Mouse (Mus musculus): ENCODE results near the gene Srebf1. TPM values are rescaled to one million over a fixed set of nuclear protein-coding genes. Genes with fewer than 3 reads are reported as not detected.
A peak's percentile ranks its signal among the peaks of the same experiment; 100 is the strongest.

Srebf1 gene
- total RNA-seq, 2 experiments from 2014 or later: 53.2 to 55.2 TPM

DNA sequence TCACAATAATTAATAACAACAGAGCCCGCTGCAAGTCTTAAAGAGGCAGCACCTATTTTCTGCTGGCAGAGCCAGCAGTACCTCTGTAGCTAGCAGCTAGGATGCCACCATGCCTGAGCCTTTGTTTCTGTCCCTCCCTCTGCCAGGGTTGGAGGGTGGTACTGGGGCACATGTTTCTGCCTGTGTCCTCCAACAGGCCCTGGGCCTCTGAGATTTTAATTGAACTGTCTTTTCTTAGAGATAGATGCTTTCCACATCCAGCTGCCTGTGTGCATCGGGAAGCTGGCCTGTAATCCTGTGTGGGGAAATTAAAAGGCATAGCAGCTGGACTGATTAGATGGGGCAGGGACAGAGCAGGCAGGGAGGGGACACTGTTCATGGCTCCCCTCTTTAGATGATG is 39.6 kb downstream of the Srebf1 start:
- DNase-seq (ENCODE audit: low spot score in 2 of 2): no peak

DNA sequence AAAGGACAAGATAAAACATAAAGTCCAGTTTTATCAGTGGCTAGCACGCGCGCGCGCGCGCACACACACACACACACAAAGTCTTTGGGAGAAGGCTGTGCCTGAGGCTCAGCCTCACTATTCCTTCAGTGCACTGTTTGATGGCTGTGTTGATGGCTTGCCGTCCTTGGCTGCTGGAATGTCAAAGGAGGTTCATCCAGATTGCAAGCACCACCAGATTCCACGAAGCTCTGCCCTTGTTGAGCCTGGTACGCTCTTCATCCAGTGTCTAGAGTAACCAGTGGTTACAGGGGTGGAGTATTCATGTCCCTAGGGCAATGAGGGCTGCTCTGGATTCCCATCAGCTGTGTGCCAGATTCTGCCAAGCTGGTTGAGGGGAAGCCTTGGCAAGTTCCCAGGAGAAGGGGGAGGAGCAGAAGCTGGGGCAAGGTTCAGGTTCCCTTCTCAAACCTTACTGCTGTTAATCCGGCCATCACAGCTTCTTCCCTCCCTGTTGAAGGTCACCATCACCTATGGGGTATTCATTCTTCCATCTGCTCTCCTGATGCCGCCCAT is 40.2 kb downstream of the Srebf1 start:
- no peak for DNase-seq (ENCODE audit: low spot score in 2 of 2)

DNA sequence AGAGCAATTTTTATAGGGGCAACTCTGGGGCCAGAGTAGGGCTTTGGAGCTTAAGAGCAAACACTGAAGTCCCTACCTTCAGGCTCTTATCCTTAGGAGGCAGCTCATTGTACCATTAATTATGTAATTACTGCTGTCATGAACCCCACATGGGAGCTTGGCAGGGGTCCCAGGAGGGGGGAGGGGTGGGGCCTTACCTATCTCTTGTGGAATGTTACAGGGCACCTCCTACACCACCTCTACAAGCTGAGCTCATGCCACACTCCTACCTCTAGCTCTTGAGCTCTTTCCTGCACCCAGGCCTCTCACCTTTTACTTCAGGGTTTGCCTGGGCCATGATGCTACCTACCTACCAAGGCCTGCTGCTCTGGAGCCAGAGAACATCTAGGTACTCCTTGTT is 43.9 kb downstream of the Srebf1 start:
- DNase-seq (ENCODE audit: low spot score in 2 of 2): no peak

DNA sequence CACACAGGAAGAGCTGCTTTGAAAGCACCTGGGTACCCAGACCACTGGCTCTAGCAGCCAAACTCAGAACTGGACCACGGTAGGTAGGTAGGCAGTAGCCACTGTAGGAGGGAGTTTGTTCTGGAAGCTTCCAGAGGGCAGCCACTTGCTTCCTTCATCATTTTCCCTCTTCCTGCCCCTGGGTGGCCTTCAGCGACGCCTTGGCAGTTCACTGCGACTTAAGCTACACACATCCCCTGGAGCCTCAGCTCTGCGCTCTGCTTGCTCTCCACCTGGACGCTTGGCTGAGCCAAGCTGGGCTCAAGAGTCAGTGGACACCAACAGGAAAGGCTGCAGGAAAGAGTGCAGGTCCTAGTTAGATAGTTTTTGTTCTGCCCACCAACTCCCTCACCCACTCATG is 44.4 kb downstream of the Srebf1 start:
- DNase-seq (ENCODE audit: low spot score in 2 of 2): no peak

DNA sequence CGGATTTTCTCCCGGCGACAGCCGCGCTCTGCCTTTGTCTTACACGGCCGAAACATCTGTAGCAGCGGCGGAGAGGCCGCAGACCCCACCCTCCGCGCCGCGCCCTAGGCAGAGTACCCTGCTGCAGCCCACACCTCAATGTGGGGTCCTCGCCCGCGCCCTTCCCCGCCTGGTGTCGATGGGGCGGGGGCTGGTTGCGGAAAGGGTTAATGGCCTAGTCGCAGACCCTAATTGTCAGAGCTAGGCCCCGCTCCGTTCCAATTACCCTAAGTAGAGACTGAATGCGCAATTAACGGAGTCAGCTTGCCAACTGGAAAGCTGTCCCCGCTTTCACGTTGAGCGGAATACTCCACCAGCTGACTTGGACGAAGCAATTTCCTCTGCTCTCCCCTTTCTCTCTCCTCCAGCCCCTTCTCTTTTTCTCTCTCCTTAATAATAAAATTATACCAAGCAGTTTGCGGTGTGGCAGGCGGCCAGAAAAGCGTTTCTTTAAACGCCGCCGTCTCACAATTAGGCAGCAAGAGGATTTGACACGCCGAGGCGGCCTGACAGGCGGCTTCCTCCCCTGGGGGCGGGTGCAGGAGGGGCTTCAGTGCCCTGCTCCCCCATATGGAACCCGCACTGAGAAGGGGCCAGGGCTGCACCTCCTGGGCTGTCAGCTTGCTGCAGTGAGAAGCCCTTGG is 45.3 kb downstream of the Srebf1 start:
- peak; percentile 73 to 83 for DNase-seq (ENCODE audit: low spot score in 2 of 2)

DNA sequence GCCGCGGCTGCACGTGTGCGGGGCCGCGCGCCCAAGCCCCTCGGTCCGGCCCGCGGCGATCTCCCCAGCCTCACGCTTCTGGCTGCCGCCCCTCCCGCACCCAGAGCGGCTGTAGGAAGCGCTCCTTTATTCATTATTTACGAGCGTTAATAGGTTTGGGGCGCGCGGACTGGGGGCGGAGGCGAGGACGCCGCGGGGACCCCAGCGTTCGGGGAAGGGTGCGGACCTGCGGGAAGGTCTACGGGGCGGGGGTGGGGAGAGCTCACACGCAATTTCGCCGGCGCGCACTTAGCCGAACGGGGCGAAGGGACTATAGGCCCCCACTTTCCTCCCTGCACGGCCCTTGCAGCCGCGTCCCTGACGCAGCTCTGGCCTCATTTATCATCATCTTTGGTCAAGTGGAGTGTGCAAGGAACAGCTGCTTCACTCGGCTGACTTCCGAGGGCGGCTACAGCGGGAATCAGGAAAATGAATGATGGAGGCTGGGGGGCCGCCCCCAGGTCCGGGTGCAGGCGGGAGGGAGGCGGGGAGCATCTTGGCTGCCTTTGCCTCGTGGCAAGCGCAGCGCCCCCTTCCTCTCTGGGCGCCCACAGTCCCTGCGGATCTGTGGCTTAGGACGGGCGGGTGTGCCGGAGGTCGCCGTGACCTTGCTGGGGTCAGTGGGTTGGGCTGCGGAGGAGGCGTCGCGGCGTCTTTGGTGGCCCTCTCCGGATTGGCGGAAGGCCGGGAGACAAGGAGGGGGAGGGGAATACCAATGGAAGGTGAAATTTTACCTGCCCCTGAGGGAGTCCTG is 46.0 kb downstream of the Srebf1 start:
- DNase-seq (ENCODE audit: low spot score in 2 of 2): peak; percentile 64 to 72

DNA sequence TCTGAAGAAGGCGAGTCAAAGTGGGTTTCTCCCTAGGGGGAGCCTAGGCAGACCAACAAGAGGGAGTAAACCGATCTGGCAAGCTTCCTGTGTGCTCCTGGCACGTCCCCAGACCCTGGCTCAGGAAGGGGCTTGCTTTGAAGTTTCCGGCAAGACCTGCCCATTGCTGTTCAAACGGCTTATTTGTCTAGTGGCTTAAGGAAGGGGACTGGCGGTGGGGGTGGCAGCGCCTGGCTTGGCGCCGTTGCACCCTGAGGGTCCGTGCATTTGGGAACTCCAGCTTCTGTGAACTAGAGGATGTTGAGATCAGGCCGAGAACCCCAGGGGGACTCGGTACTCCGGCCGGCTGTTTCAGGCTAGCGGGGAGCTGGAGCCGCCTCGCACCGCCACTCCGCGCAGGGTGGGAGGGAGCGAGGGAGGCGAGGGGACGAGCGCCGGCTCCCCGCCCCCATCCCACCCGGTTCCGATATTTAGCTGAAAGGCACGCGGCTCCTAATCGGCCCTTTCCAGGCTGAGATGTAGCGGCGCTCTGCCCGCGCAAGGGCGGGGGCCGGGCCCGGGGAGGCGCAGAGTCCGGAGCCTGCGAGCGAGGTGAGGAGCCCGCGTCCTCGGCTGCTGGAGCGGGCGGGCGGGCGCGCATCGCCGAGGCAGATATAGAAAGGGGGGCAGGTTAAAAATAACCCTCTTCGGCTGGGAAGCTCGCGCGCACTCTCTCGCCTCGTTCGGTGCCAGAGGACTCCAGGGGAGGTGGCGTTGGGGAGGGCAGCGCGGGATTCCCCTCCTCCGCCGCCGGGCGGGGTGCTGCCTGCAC is 46.8 kb downstream of the Srebf1 start:
- peak; percentile 70 to 73 for DNase-seq (ENCODE audit: low spot score in 2 of 2)

DNA sequence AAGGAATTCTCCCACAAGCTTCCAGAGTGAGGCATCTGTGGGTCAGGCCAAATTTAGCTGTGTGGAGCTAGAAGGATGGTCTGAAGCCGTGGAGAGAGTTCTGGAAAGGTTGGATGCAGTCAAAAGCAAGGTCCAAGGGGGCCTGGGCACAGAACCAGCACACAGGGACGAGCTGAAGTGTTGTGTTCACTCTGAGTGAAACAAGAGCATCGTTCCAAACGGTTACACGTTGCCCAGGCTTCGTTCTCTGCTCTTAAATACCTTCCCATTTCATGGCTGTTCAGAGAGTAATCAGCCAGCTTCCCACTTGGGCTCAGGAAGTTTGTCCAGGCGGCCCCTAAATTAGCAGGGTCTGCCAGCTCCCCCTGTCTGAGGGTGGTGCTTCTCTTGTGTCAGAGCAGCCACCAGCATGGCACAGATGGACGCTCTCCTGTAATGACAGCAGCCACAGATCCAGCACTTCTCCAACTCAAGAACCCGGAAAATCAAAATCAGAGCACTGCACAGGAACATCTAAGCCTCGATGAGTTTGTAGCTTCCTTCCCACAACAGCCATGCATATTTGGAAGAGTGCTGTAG is 48.7 kb downstream of the Srebf1 start:
- DNase-seq (ENCODE audit: low spot score in 2 of 2): no peak

DNA sequence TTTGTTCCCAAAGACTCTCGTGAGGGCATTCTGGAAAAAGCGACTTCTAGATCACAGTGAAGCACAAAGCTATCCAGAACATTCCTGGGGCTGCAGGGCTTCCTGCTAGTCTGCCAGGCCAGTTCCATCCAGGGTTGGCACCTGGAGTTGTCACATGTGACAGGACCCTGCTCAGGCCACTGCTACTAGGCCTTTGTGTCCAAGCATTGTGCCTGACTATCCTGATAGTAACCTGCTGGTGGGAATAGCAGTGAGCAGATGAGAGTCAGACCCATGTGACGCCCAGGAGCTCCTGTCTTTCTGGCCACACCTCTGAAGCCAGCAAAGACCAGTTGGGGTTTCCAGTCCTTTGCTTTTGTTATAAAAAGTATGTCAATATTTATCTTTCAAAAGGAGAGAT is 50.3 kb downstream of the Srebf1 start:
- no peak for DNase-seq (ENCODE audit: low spot score in 2 of 2)

DNA sequence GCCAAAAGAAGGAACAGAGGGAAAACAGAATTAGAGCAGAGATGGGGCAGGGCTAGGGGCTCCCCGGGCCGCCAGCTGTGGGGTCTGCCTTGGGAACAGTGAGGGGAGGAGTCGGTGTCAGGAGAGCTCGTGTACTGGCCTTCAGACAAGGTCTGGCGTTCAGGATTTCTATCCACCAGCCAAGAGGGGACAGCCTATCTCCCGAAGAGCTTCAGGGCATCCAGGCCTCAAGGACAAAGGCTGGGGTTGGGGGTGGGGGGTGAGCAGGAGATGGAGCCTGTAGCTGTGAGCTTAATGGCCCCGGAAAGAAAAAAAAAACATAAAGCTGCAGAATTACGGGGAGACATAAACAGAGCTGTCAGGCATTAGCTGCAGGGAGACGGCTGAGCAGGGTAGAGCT is 53.6 kb downstream of the Srebf1 start:
- no peak for DNase-seq (ENCODE audit: low spot score in 2 of 2)

DNA sequence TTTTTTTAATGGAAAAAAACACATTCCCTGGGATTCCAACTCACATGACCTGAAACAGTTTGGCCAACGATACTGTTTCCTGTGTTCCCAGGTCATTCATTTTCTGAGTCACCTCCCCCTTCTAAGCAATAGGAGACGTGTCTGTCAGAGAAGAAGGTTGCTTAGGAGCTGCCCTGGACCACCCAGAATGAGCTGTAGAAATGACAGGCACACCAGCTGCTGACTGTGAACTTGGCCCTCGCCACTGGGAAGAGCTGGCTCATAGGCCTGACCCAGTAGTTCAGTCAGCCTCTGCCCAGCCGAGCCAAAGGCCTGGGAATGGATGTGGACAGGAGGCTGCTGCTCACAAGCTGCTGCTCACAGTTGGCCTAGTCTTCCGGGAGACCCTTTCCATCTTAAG is 57.3 kb downstream of the Srebf1 start:
- DNase-seq (ENCODE audit: low spot score in 2 of 2): no peak

DNA sequence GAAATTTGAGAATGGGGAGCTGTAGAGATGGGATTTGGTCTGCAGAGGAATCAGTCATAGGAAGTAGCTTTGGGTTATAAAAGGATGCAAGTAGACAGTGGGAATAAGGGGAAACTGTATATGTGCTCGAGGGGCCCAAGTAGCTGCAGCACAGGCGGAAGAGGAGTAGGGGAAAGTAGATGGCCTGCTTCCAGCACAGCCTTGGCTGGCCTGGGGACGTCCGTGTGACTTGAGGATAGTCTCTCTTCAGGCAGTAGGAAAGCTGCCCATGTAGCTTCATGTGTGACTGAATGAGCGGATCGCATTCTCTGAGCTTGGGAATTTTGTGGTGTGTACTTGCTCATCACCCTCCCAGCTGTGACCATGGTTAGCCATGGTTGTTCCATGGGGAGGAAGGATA is 57.9 kb downstream of the Srebf1 start:
- no peak for DNase-seq (ENCODE audit: low spot score in 2 of 2)

DNA sequence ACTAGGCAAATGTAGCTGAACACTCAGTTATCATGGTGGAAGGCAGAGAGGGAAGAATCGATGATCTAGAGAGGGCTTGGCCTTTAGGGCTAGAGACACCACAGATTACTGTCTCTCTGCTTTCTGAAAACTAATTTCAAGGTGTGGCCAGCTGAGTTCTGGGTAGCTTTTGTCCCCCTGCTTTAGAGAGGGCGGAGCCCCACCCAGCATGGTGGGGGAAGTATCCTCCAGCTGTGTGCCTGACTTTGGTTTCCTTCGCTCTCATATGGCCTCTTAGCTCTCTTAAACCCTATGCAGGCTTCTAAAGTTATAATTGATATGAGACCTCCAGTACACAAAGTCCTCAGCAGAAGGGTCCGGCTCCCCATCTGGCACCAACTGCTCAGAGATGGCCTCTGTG is 59.0 kb downstream of the Srebf1 start:
- DNase-seq (ENCODE audit: low spot score in 2 of 2): no peak

DNA sequence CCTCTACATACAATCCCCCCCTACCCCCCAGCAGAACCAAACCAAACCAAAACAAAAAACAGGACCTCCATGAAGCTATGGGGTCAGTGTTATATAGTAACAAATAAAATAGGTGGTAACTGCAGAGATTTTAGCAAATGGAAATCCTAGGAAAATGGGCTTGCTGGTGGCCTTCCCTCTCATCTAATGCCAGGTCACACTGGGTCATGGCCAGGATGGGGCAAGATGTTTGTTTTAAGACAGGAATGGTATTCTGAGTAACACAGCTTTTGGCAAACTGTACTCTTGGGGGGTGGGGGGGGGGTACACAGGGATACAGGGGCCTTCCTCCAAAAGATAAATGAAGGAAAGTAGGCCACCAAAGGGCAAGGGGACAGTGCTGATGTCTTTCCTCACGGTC is 59.8 kb downstream of the Srebf1 start:
- DNase-seq (ENCODE audit: low spot score in 2 of 2): no peak

DNA sequence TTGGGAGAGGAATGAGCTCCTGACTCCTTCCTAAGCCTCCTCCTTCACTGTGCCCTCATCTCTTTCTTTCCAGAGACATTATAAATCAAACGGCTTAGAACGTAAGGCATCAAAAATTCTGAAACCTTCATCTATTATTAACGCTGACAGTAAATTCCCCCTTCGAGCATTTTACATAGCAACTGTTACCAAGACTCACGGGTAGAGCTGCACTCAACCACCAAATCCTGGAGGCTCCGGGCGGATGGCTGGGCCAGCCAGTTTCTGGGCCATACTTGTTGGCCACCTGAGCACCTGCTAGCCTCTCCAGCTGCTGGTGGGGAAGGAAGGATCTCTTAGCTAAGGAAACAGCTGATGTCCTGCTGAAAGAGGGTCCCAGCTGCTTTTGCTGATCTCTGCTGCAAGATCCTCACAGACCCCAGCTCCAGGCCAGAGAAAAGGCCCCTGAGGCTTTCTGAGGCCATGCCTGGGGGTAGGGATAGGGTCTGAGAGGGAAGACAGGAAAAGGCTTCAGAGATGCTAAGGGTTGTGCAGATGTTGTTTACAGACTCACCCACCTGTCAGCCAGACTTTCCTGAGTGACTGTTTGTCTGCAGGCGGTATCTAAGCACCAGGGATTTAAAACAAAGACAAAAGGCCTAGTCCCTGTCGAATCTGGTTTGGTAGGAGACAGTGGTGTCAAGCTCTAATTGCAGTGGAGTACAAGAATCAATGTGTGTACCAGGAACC is 61.1 kb downstream of the Srebf1 start:
- DNase-seq (ENCODE audit: low spot score in 2 of 2): no peak

DNA sequence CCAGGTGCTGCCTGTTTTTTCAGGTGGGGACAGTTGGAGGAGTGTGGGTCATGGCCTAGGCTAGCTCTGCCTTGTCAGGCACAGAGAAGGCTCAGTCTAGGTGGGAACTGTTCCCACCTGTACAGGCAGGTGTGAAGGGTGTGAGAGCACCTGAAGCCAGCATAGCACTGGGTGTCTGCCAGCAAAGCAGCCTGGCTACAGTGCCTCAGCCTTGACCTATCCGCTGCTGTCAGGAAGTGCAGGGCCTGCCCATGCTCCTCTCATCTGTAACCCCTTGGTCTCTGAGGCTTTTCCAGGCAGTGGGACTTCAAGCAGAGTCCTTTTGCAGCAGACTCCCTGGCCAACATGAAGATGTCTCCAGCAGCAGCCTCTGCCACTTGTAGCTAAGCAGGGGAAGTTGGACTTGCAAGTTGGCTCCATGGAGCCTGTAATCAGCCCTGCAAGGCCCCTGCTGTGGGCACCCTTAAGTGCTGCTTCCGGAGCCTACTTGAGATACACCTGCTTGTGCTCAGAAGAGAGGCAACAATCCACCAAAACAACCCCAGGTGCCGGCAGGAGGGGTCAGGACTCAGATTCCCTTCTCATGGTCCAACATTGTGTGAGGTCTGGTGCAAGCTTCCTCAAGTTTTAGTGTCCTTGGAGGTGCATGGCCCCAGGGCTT is 61.8 kb downstream of the Srebf1 start:
- no peak for DNase-seq (ENCODE audit: low spot score in 2 of 2)

DNA sequence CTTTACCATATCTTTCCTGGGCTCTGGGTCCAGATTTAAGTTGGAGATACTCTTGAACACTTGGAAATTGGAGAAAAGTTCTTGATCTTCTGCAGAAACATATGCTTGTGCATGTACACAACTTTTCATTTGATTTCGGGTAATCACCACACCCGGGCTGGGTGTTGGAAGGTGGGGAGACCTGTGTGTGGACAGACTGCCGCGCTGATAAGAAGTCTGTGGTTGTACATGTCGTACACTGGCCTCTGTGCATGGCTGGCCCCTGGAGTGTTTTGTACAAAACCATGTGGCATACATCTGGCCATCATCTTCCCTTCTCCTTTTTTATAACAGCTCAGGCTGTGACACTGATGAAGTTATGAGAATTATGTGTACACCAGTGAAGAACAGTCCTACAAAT is 62.4 kb downstream of the Srebf1 start:
- no peak for DNase-seq (ENCODE audit: low spot score in 2 of 2)

DNA sequence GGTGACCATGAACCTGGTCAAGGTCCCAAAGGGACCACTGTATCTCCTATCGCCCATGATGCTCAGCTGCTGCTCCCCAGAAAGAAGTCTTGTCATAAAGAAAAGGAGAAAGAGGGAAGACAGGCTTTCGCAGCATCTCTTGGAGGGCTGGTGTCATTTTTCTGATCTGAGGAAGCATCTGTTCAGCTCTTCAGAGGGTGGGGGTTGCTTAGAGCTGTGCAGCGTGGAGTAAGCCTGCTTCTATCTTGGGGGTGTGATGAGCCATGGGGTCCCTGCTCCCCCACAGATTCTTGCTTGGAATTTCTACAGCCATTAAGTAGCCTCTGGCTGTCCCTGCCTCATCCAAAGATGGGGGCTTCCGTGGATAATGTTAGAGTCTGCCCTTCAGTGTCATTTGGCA is 64.1 kb downstream of the Srebf1 start:
- DNase-seq (ENCODE audit: low spot score in 2 of 2): no peak

DNA sequence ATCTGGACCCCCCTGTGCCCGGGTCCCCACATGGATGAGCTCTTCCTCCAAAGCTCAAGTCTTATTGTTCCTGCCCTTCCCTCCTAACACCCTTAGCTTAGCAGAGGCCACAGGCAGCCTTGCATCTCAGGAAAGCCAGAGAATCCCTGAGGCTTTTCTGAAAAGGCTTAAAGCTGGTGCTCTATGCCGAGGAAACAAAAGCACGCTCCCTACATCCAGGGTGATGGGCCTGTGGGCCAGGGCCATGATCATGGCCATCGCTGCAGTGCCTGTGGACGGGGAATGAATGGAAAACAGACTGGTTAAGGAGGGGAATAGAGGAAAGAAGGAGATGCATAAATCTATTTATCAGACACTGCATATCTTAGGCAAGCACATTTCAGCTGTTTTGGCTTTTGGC is 66.7 kb downstream of the Srebf1 start:
- no peak for DNase-seq (ENCODE audit: low spot score in 2 of 2)

DNA sequence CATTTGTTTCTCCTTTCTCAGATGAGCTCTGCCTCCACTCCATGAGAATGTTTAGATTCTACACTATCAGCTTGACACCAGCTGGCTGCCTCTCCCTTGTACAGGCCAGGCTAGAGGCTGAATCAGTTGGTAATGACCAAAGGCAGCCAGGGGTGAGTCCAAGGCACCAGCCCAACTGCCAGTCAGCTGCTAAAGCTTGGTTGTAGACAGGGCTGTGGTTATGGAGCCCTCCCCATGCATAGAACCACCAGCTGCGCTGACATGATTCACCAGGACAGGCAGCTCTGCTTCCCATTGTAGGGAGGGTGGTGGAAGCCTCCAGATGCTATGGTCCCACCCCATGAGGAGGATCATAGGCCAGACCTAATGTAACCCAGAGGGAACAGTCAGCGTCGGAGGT is 68.4 kb downstream of the Srebf1 start:
- DNase-seq (ENCODE audit: low spot score in 2 of 2): no peak
